Mouse (Mus musculus): ENCODE data around the gene Tmem229b. TPM values are rescaled to one million over a fixed set of nuclear protein-coding genes. Genes with fewer than 3 reads are reported as not detected.
A peak's percentile ranks its signal among the peaks of the same experiment; 100 is the strongest.
"Not testable (repeated sequence)": the region's sequence is repeated elsewhere in the genome, so short reads cannot be mapped to it uniquely, and the experiment has no call there.

The Tmem229b gene
- polyA plus RNA-seq, 1 experiment from 2014 or later, result 2.9 TPM

DNA sequence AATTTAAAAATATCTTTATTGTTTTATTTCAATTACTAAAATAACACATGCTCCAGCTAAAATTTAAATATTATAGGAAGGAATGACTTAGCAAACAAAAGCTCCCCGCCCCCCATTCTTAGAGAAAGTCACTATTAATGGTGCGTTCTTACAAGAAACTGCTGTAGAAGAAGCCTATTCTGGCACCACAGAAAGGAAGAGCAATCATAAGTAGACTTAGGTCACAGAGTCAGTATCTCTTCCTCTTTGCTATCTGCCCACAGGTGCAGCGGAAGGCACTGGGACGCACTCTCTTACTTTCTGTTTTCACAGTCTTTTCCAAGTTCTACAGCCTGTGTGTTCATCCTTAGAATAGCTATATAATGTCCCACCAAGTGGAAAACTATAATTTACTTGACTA lies 31.6 kb downstream of the Tmem229b start:
- Histone ChIP-seq H3K27me3 (ENCODE audit: control insufficient read depth, insufficient read depth, low read length) (no peaks in the 10 kb centered on the region), H3K36me3 (ENCODE audit: control insufficient read depth, insufficient read depth, low read length) (no peaks in the 10 kb centered on the region), H3K27ac (ENCODE audit: low read depth, low read length) (no peak overlapping the region), H3K9ac (ENCODE audit: low read depth, low read length) (no peak overlapping the region), H3K4me1 (ENCODE audit: control insufficient read depth, insufficient read depth, low read length) (no peaks in the 10 kb centered on the region), H3K9me3 (ENCODE audit: control insufficient read depth, low read length) (no peaks in the 10 kb centered on the region), H3K4me2 (replicated peaks; ENCODE audit: low read depth, low read length) (no peak overlapping the region), H3K4me3 (ENCODE audit: low read length) (no peak overlapping the region)
- whole genome bisulfite sequencing, result 90% methylated on average over 4 of the region's 4 CpGs
- no peak for ATAC-seq (ENCODE audit: low FRiP score, low TSS enrichment)

DNA sequence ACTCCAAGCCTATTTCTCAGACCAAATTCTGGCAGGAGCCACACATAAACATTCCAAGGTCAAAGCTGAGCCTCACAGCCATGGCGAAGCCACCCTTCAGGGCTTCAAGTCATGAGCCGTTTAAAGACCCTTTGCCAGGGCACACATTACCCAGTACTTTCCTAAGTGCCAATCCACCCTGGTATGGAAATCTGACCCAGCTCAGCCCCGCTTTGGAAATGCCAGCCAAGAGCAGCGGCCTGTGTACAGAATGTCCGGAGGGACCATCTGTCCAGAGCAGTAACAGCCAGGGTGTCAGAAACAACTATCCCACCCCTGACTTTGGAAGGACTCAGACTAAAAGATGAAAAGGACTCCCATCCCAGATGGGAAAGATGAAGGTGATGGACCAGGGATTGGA lies 32.7 kb downstream of the Tmem229b start:
- WGBS, result 73% methylated on average over 5 of the region's 5 CpGs
- H3K9ac ChIP-seq (ENCODE audit: low read depth, low read length), result no peak overlapping the region
- H3K4me1 ChIP-seq (ENCODE audit: control insufficient read depth, insufficient read depth, low read length), result no peaks in the 10 kb centered on the region
- H3K4me3 ChIP-seq (ENCODE audit: low read length), result no peak overlapping the region
- no peaks in the 10 kb centered on the region for H3K9me3 ChIP-seq (ENCODE audit: control insufficient read depth, low read length)
- ATAC-seq (ENCODE audit: low FRiP score, low TSS enrichment), result no peak
- no peaks in the 10 kb centered on the region for H3K36me3 ChIP-seq (ENCODE audit: control insufficient read depth, insufficient read depth, low read length)
- no peak overlapping the region for H3K27ac ChIP-seq (ENCODE audit: low read depth, low read length)
- no peaks in the 10 kb centered on the region for H3K27me3 ChIP-seq (ENCODE audit: control insufficient read depth, insufficient read depth, low read length)
- no peak overlapping the region for H3K4me2 ChIP-seq (replicated peaks; ENCODE audit: low read depth, low read length)

DNA sequence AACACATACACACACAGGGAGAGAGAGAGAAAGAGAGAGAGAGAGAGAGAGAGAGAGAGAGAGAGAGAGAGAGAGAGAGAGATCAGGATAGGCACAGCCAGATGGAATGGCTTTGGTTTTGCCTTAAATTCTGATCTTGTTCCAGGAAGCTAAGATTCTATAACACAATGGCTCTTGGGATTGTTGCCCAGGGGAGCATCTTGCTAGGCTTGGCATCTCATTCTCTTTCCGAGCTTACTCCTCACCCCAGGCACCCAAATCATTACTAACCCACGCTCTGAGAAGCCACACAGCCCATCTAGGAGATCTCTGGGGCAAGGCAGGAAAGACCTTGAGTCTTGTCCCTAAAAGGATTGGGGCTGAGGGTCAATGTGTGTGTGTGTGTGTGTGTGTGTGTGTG lies 33.6 kb downstream of the Tmem229b start:
- Histone ChIP-seq H3K27ac (ENCODE audit: low read depth, low read length) (no peak overlapping the region), H3K4me2 (replicated peaks; ENCODE audit: low read depth, low read length) (no peak overlapping the region), H3K36me3 (ENCODE audit: control insufficient read depth, insufficient read depth, low read length) (no peaks in the 10 kb centered on the region), H3K9ac (ENCODE audit: low read depth, low read length) (no peak overlapping the region), H3K4me1 (ENCODE audit: control insufficient read depth, insufficient read depth, low read length) (no peaks in the 10 kb centered on the region), H3K9me3 (ENCODE audit: control insufficient read depth, low read length) (no peaks in the 10 kb centered on the region), H3K4me3 (ENCODE audit: low read length) (no peak overlapping the region), H3K27me3 (ENCODE audit: control insufficient read depth, insufficient read depth, low read length) (no peaks in the 10 kb centered on the region)
- 84% methylated on average over 2 of the region's 2 CpGs for WGBS
- ATAC-seq (ENCODE audit: low FRiP score, low TSS enrichment), result no peak

DNA sequence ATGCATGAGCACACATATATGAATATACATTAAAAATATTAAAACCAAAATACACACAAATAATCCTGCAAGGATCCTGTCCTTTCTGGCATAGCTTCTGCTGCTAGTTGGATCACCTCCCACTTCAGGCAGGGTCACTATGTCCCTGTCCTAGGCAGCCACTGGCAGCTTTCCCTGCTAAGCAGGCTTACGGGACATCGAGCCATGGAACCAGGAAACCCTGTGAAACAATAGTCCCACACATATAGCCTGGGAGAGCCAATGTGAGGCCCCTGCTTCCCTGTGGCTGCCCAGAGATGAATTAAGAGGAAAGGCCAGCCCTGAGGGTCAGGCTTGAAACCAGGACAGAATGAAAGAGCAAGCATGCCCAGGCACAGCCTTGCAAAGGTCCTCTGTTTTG lies 35.8 kb downstream of the Tmem229b start:
- H3K27ac ChIP-seq (ENCODE audit: low read depth, low read length), result no peak overlapping the region
- H3K4me2 ChIP-seq (replicated peaks; ENCODE audit: low read depth, low read length), result no peak overlapping the region
- H3K9ac ChIP-seq (ENCODE audit: low read depth, low read length), result no peak overlapping the region
- 70% methylated on average over 2 of the region's 2 CpGs for WGBS
- H3K4me1 ChIP-seq (ENCODE audit: control insufficient read depth, insufficient read depth, low read length), result no peaks in the 10 kb centered on the region
- no peaks in the 10 kb centered on the region for H3K36me3 ChIP-seq (ENCODE audit: control insufficient read depth, insufficient read depth, low read length)
- ATAC-seq (ENCODE audit: low FRiP score, low TSS enrichment), result no peak
- no peak overlapping the region for H3K4me3 ChIP-seq (ENCODE audit: low read length)
- H3K27me3 ChIP-seq (ENCODE audit: control insufficient read depth, insufficient read depth, low read length), result no peaks in the 10 kb centered on the region
- no peaks in the 10 kb centered on the region for H3K9me3 ChIP-seq (ENCODE audit: control insufficient read depth, low read length)

DNA sequence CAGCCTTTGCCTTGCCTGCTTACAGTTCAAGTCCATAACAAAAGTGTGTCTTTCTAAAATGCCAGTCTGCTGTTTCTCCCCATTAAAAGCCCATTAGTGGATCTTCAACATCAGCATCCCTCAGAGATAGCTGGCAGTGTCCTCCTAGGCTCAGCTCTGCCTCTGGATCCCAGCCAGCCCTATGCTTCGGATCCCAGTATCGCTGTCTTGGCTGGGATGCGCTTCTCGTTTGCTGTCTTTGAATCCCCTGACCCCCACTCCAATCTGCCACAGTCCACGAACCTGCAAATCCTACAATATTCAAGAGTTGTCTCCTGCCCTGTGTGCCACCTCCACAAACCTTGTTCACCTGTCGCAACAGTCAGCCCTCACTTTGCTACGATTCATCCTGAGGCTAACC lies 36.7 kb downstream of the Tmem229b start:
- H3K27ac ChIP-seq (ENCODE audit: low read depth, low read length), result no peak overlapping the region
- no peaks in the 10 kb centered on the region for H3K4me1 ChIP-seq (ENCODE audit: control insufficient read depth, insufficient read depth, low read length)
- WGBS, result 87% methylated on average over 7 of the region's 7 CpGs
- no peaks in the 10 kb centered on the region for H3K27me3 ChIP-seq (ENCODE audit: control insufficient read depth, insufficient read depth, low read length)
- no peaks in the 10 kb centered on the region for H3K36me3 ChIP-seq (ENCODE audit: control insufficient read depth, insufficient read depth, low read length)
- H3K4me2 ChIP-seq (replicated peaks; ENCODE audit: low read depth, low read length), result no peak overlapping the region
- ATAC-seq (ENCODE audit: low FRiP score, low TSS enrichment), result no peak
- no peak overlapping the region for H3K4me3 ChIP-seq (ENCODE audit: low read length)
- H3K9me3 ChIP-seq (ENCODE audit: control insufficient read depth, low read length), result no peaks in the 10 kb centered on the region
- no peak overlapping the region for H3K9ac ChIP-seq (ENCODE audit: low read depth, low read length)

DNA sequence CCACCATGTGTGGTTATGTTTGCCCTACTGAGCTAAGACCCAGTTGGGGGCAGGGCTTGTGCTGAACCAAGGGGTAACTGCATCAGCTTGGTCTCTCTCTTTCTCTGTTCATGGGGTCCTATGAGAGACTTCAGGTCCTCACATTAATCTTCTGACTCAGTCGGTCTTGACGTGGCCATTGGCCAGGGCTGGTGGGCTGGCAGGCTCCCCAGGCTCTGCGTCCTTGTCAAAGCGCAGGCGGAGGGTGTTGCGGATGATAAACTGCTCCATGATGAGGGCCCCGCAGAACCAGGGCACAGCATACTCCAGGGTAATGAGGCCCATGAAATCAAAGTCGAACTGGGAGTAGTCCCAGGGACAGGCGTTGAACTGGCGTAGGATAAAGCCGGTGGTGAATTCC lies 42.9 kb downstream of the Tmem229b start:
- H3K4me3 ChIP-seq (ENCODE audit: low read length); H3K36me3 ChIP-seq (ENCODE audit: control insufficient read depth, insufficient read depth, low read length); H3K9ac ChIP-seq (ENCODE audit: low read depth, low read length); H3K27ac ChIP-seq (ENCODE audit: low read depth, low read length); H3K9me3 ChIP-seq (ENCODE audit: control insufficient read depth, low read length); H3K4me2 ChIP-seq (replicated peaks; ENCODE audit: low read depth, low read length); H3K27me3 ChIP-seq (ENCODE audit: control insufficient read depth, insufficient read depth, low read length); H3K4me1 ChIP-seq (ENCODE audit: control insufficient read depth, insufficient read depth, low read length): not testable (repeated sequence)
- 70% methylated on average over 11 of the region's 11 CpGs for WGBS
- ATAC-seq (ENCODE audit: low FRiP score, low TSS enrichment), result peak; percentile 39; the same call in 1 of the 2 replicates

DNA sequence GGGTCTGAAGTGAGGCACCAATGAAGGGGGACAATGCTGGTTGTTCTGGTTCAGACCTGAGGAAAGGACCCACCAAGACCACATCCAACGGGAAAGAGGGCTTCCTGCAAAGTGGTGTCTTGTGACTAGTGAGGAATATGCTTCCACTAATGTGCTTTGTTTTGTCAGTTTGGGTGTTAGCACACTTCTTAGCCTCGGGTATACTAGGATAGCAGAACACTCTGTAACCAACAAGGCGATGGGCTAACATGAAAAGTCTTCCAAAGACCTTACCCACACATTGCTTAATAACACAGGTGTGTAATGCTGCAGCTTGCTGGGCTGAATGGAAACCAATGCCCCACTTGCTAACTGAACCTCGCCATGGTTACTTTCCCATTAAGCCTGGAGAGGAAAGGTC lies 51.0 kb downstream of the Tmem229b start:
- ATAC-seq (ENCODE audit: low FRiP score, low TSS enrichment), result no peak
- Histone ChIP-seq H3K4me3 (ENCODE audit: low read length) (no peak overlapping the region), H3K27ac (ENCODE audit: low read depth, low read length) (no peak overlapping the region), H3K4me2 (replicated peaks; ENCODE audit: low read depth, low read length) (no peak overlapping the region), H3K9ac (ENCODE audit: low read depth, low read length) (no peak overlapping the region), H3K9me3 (ENCODE audit: control insufficient read depth, low read length) (0 out of 2 replicates have a peak, but pooled peaks cover 4% of the 10 kb centered on the region), H3K36me3 (ENCODE audit: control insufficient read depth, insufficient read depth, low read length) (no peaks in the 10 kb centered on the region), H3K4me1 (ENCODE audit: control insufficient read depth, insufficient read depth, low read length) (no peaks in the 10 kb centered on the region), H3K27me3 (ENCODE audit: control insufficient read depth, insufficient read depth, low read length) (no peaks in the 10 kb centered on the region)
- 79% methylated on average over 4 of the region's 4 CpGs for WGBS

DNA sequence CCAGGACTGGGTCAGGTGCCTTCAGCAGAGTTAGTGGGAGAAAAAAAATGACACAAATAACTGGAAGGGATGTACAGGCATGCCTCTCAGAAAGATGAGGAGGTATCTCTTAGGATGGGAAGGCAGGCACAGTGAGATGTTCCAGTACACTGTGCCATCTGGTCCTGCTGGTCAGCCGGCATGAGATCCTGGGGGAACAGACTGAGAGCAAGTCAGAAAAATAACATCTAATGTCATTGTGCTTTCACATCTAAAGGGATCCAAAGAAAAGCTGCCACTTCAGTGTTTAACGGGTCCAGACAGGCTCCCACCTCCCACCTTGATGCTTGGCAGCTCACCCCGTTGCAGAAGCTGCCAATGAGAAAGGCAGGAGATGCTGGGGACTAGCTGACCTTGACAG lies 54.9 kb downstream of the Tmem229b start:
- WGBS, result 69% methylated on average over 3 of the region's 3 CpGs
- Histone ChIP-seq H3K9ac (ENCODE audit: low read depth, low read length) (no peak overlapping the region), H3K27me3 (ENCODE audit: control insufficient read depth, insufficient read depth, low read length) (no peaks in the 10 kb centered on the region), H3K27ac (ENCODE audit: low read depth, low read length) (no peak overlapping the region), H3K36me3 (ENCODE audit: control insufficient read depth, insufficient read depth, low read length) (no peaks in the 10 kb centered on the region), H3K4me2 (replicated peaks; ENCODE audit: low read depth, low read length) (no peak overlapping the region), H3K9me3 (ENCODE audit: control insufficient read depth, low read length) (0 out of 2 replicates have a peak, but pooled peaks cover 3% of the 10 kb centered on the region), H3K4me3 (ENCODE audit: low read length) (no peak overlapping the region), H3K4me1 (ENCODE audit: control insufficient read depth, insufficient read depth, low read length) (no peaks in the 10 kb centered on the region)
- no peak for ATAC-seq (ENCODE audit: low FRiP score, low TSS enrichment)

DNA sequence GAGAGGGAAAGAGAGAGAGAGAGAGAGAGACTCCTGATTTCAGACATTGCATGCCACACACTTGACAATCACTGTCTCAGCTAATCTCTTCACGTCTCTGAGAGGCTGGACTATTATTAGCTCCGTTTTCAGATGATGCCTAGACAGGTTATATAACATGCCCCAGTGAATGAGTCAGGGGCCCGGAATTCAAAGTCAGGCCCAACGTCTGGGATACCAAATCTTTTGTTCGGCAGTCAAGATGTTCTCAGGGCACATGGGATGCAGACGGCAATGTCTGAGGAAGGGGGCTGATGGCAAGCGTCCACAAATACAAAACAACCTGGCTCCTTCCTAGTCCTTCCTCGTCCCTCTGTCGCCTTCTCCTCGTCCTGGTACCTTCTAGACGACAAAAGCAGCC lies 55.4 kb downstream of the Tmem229b start:
- H3K27ac ChIP-seq (ENCODE audit: low read depth, low read length), result no peak overlapping the region
- no peak overlapping the region for H3K9ac ChIP-seq (ENCODE audit: low read depth, low read length)
- H3K4me1 ChIP-seq (ENCODE audit: control insufficient read depth, insufficient read depth, low read length), result no peaks in the 10 kb centered on the region
- no peaks in the 10 kb centered on the region for H3K27me3 ChIP-seq (ENCODE audit: control insufficient read depth, insufficient read depth, low read length)
- 72% methylated on average over 11 of the region's 11 CpGs for WGBS
- no peaks in the 10 kb centered on the region for H3K36me3 ChIP-seq (ENCODE audit: control insufficient read depth, insufficient read depth, low read length)
- H3K4me2 ChIP-seq (replicated peaks; ENCODE audit: low read depth, low read length), result no peak overlapping the region
- H3K9me3 ChIP-seq (ENCODE audit: control insufficient read depth, low read length), result no peaks in the 10 kb centered on the region
- no peak for ATAC-seq (ENCODE audit: low FRiP score, low TSS enrichment)
- no peak overlapping the region for H3K4me3 ChIP-seq (ENCODE audit: low read length)

DNA sequence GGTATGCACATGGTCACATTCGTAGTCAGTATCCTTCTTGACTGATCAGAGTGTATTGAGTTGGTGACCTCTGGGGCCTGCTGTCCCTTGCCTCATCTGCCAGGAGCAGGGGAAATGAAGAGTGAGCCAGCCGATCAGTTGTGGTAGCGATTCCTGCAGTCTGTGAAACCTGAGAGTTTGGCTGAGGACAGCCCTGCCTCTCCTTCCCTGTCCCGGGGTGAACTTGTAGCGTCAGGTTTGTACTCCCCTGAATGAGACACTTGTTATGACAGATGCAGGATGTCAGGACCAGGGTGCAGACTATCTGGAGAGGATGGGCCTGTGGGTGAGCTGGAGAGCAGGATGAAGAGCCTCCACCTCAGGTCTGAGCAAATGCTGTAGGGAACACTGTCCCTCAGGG lies 59.8 kb downstream of the Tmem229b start:
- no peak overlapping the region for H3K4me3 ChIP-seq (ENCODE audit: low read length)
- H3K36me3 ChIP-seq (ENCODE audit: control insufficient read depth, insufficient read depth, low read length), result no peaks in the 10 kb centered on the region
- H3K27ac ChIP-seq (ENCODE audit: low read depth, low read length), result no peak overlapping the region
- no peak overlapping the region for H3K9ac ChIP-seq (ENCODE audit: low read depth, low read length)
- ATAC-seq (ENCODE audit: low FRiP score, low TSS enrichment), result no peak
- H3K9me3 ChIP-seq (ENCODE audit: control insufficient read depth, low read length), result no peaks in the 10 kb centered on the region
- H3K4me2 ChIP-seq (replicated peaks; ENCODE audit: low read depth, low read length), result no peak overlapping the region
- no peaks in the 10 kb centered on the region for H3K4me1 ChIP-seq (ENCODE audit: control insufficient read depth, insufficient read depth, low read length)
- no peaks in the 10 kb centered on the region for H3K27me3 ChIP-seq (ENCODE audit: control insufficient read depth, insufficient read depth, low read length)
- 16% methylated on average over 5 of the region's 5 CpGs for WGBS
